Mouse (Mus musculus): ENCODE results near the gene Bsg. TPM values are rescaled to one million over a fixed set of nuclear protein-coding genes. Genes with fewer than 3 reads are reported as not detected.

Gene Bsg
- total RNA-seq, 1 experiment = 858 TPM

DNA sequence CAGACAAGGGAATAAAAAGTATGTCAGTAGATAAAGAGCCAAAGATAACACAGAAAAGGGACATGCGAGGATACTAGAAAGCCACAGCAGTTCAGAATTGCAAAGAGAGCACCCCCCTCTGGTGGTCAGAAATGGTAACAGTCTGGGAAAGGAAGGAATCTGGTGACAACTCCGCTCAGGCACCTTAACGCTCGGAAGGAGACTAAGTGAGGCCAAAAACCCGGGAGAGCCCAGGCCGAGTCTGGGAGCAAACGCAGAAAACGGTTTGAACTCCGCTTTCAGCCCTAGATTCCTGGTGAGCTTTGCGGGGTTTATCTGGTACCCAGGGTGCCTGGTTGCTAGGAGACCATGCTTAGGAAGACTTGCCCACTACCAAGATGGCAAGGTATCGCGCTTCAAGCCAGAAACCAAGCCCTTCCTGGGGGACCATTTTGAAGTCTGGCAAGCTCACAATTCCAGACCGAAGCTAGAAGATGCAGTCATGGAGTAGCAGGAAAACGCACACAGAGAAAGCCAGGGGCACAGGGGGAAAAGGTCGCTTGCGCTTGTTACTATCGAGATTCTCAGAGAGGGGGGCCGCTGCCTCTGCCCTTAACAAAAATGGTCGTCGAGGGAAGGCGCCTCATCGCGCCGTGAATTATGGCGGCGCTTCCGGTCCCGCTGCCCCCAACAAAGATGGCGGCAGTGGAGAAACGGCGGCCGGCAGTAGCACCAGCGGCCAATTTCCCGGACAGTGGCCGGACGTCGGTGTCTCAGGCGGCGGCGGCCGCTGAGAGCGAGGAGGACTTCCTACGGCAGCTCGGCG lies 35.3 kb upstream of the Bsg start, which contains the start of gene Tpgs1:
TSS of gene Tpgs1 (plus strand) at position 599 of the 805 bp plus-strand sequence.
- Histone ChIP-seq H3K9me3 (ENCODE audit: control insufficient read depth, insufficient read depth, low read depth, low read length) (no peaks in the 10 kb centered on the region), H3K27ac (ENCODE audit: insufficient read depth, low read depth, low read length, poor library complexity, severe bottlenecking) (peak within 1 kb of the TSS; percentile 85), H3K4me1 (ENCODE audit: control insufficient read depth in 2 of 2, insufficient read depth in 2 of 2, low read length in 2 of 2, poor library complexity in 1 of 2) (peaks cover 5 to 25% of the 10 kb centered on the region in 2 experiments; a peak in 3 of 4 replicates), H3K4me3 (ENCODE audit: insufficient read depth in 1 of 2, low read depth in 1 of 2, low read length in 2 of 2, poor library complexity in 1 of 2, severe bottlenecking in 1 of 2) (peak within 1 kb of the TSS; percentile 79 to 82), H3K36me3 (ENCODE audit: control insufficient read depth, insufficient read depth, low read length, poor library complexity, severe bottlenecking) (no peaks in the 10 kb centered on the region), H3K9ac (ENCODE audit: insufficient read depth, low read depth, low read length, poor library complexity, severe bottlenecking) (peak within 1 kb of the TSS; percentile 90)
- peak; percentile 88 for DNase-seq (ENCODE audit: low read depth, low spot score)
- TF ChIP-seq ZC3H11A (IDR thresholded peaks at IDR 0.05; ENCODE audit: borderline replicate concordance, low read depth, low read length) (peak; percentile 29; the same call in 1 of the 2 replicates), CHD2 (IDR thresholded peaks at IDR 0.05; ENCODE audit: low read depth, low read length) (no peak), HCFC1 (IDR thresholded peaks at IDR 0.05; ENCODE audit: borderline replicate concordance, insufficient read depth, low read length) (peak; percentile 90)
- in situ Hi-C loops (cut with MboI; ENCODE audit: low sequenced_read_pairs in 2 of 2, unreplicated experiment in 2 of 2) = no loop called here

DNA sequence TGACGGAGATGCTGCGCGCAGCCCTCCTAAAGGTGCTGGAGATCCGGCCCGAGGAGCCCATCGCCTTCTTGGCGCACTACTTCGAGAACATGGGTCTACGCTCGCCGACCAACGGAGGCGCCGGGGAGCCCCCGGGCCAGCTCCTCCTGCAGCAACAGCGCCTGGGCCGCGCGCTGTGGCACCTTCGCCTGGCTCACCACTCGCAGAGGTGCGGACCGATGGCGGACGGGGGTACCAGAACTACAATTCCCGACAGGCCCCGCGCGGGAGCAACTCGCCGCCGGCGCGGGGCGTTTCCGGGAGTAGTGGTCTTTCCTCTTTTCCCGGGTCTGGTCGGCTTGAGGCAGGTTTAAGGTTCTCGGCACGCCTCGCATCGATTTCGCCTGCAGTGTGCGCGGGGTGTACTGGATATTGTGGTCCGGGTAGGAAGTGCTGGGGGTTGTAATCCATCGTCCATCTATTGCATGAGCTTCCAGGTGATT lies 34.7 kb upstream of the Bsg start:
- Histone ChIP-seq H3K9me3 (ENCODE audit: control insufficient read depth, insufficient read depth, low read depth, low read length) (no peaks in the 10 kb centered on the region), H3K36me3 (ENCODE audit: control insufficient read depth, insufficient read depth, low read length, poor library complexity, severe bottlenecking) (no peaks in the 10 kb centered on the region), H3K27ac (ENCODE audit: insufficient read depth, low read depth, low read length, poor library complexity, severe bottlenecking) (peak overlapping the region; percentile 84), H3K4me1 (ENCODE audit: control insufficient read depth in 2 of 2, insufficient read depth in 2 of 2, low read length in 2 of 2, poor library complexity in 1 of 2) (peaks cover 3 to 22% of the 10 kb centered on the region in 2 experiments; a peak in 3 of 4 replicates), H3K9ac (ENCODE audit: insufficient read depth, low read depth, low read length, poor library complexity, severe bottlenecking) (peak overlapping the region; percentile 90), H3K4me3 (ENCODE audit: insufficient read depth in 1 of 2, low read depth in 1 of 2, low read length in 2 of 2, poor library complexity in 1 of 2, severe bottlenecking in 1 of 2) (peak overlapping the region; percentile 79 to 82)
- DNase-seq (ENCODE audit: low read depth, low spot score) = peak; percentile 77
- in situ Hi-C loops (cut with MboI; ENCODE audit: low sequenced_read_pairs in 2 of 2, unreplicated experiment in 2 of 2) = no loop called here
- TF ChIP-seq ZNF384 (IDR thresholded peaks at IDR 0.05; ENCODE audit: low read depth, low read length) (no peak), HCFC1 (IDR thresholded peaks at IDR 0.05; ENCODE audit: borderline replicate concordance, insufficient read depth, low read length) (peak; percentile 88)

DNA sequence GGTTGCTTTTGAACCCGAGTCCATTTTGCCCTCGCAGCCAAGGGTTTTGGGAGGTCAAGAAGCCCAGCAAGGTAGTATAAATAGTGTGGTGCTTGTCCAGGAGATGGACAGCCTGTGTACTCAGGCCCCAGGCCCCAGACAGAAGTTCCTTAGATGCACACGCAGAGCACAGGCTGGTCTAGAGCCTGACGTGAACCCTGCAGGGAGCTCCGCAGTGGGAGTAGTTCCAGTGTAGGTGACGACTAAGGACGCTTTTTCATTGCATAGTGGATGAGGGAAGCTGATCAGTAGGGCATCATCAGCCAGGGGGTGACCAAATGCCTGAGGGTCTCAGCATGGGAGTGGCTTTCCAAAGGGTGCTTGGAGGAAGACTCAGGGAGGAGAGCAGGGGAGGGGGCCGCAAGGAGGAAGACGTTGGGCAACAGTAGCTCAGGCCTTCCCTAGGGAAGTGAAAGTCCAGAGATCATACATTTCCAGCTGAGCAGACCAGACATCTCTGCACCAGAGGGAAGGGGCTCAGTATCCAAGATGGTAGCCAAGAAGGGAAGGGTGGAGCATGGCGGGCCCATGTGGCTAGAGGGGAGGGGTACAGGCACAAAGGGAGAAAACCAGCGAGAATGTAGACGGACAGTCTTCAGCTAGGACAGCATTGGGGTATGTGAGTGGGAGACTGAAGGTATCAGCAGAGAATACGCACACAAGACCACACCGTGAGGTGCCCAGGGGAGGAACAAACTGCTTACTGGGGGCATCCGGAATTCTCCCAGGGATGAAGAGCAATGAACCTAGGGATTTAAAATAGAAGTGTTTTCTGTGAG lies 34.0 kb upstream of the Bsg start:
- Histone ChIP-seq H3K9me3 (ENCODE audit: control insufficient read depth, insufficient read depth, low read depth, low read length) (no peaks in the 10 kb centered on the region), H3K4me3 (ENCODE audit: insufficient read depth in 1 of 2, low read depth in 1 of 2, low read length in 2 of 2, poor library complexity in 1 of 2, severe bottlenecking in 1 of 2) (peak overlapping the region; percentile 79 to 82), H3K36me3 (ENCODE audit: control insufficient read depth, insufficient read depth, low read length, poor library complexity, severe bottlenecking) (no peaks in the 10 kb centered on the region), H3K4me1 (ENCODE audit: control insufficient read depth in 2 of 2, insufficient read depth in 2 of 2, low read length in 2 of 2, poor library complexity in 1 of 2) (peaks cover 3 to 17% of the 10 kb centered on the region in 2 experiments; a peak in 3 of 4 replicates), H3K27ac (ENCODE audit: insufficient read depth, low read depth, low read length, poor library complexity, severe bottlenecking) (peak overlapping the region; percentile 84), H3K9ac (ENCODE audit: insufficient read depth, low read depth, low read length, poor library complexity, severe bottlenecking) (peak overlapping the region; percentile 90)
- in situ Hi-C loops (cut with MboI; ENCODE audit: low sequenced_read_pairs in 2 of 2, unreplicated experiment in 2 of 2) = no loop called here
- TF ChIP-seq CHD2 (IDR thresholded peaks at IDR 0.05; ENCODE audit: low read depth, low read length) = no peak
- no peak for TF ChIP-seq ZNF384 (IDR thresholded peaks at IDR 0.05; ENCODE audit: low read depth, low read length)
- no peak for TF ChIP-seq HCFC1 (IDR thresholded peaks at IDR 0.05; ENCODE audit: borderline replicate concordance, insufficient read depth, low read length)
- no peak for TF ChIP-seq MAFK (IDR thresholded peaks at IDR 0.05; ENCODE audit: insufficient read depth, low read depth, low read length)
- TF ChIP-seq ZC3H11A (IDR thresholded peaks at IDR 0.05; ENCODE audit: borderline replicate concordance, low read depth, low read length) = no peak
- no peak for DNase-seq (ENCODE audit: low read depth, low spot score)

DNA sequence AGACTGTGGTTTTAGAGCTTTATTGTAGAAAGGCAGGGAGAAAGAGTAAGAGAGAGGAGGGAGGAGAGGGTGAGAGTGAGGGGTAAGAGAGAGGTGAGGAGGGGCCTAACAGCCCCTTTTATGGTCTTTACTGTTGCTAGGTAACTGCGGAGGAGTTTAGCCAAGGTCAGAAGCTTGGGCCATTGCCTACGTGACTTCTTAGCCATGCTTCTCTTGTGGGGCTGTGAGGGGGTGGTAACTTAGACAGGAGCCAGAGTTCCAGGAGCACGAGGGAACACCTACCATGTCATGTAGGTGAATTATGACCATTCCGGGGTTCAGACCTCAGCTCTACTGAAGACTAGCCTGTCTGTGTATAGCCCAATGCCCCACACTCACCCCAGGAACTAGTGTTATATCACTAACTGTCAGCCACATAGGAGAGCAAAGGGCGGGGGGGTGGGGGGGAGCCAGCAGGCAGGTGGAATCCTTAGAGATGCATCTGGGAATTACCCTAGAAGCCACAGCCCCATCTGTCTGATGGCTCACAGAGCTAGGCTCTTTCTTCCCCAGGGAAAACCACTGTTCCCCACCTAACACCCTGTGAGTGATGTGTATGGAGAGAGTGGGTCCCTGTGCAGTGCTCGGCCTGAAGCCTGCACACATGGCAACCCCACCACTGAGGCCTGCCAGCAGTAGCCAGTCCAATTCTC lies 32.7 kb upstream of the Bsg start:
- peak overlapping the region; percentile 79 to 82 for H3K4me3 ChIP-seq (ENCODE audit: insufficient read depth in 1 of 2, low read depth in 1 of 2, low read length in 2 of 2, poor library complexity in 1 of 2, severe bottlenecking in 1 of 2)
- H3K9me3 ChIP-seq (ENCODE audit: control insufficient read depth, insufficient read depth, low read depth, low read length) = no peaks in the 10 kb centered on the region
- TF ChIP-seq ZC3H11A (IDR thresholded peaks at IDR 0.05; ENCODE audit: borderline replicate concordance, low read depth, low read length) (no peak), ZNF384 (IDR thresholded peaks at IDR 0.05; ENCODE audit: low read depth, low read length) (no peak), MAFK (IDR thresholded peaks at IDR 0.05; ENCODE audit: insufficient read depth, low read depth, low read length) (no peak), CHD2 (IDR thresholded peaks at IDR 0.05; ENCODE audit: low read depth, low read length) (no peak), HCFC1 (IDR thresholded peaks at IDR 0.05; ENCODE audit: borderline replicate concordance, insufficient read depth, low read length) (no peak)
- H3K27ac ChIP-seq (ENCODE audit: insufficient read depth, low read depth, low read length, poor library complexity, severe bottlenecking) = peak overlapping the region; percentile 84
- H3K36me3 ChIP-seq (ENCODE audit: control insufficient read depth, insufficient read depth, low read length, poor library complexity, severe bottlenecking) = no peaks in the 10 kb centered on the region
- in situ Hi-C loops (cut with MboI; ENCODE audit: low sequenced_read_pairs in 2 of 2, unreplicated experiment in 2 of 2) = no loop called here
- DNase-seq (ENCODE audit: low read depth, low spot score) = no peak
- peak overlapping the region; percentile 90 for H3K9ac ChIP-seq (ENCODE audit: insufficient read depth, low read depth, low read length, poor library complexity, severe bottlenecking)
- peaks cover 8 to 25% of the 10 kb centered on the region in 2 experiments; a peak in 3 of 4 replicates for H3K4me1 ChIP-seq (ENCODE audit: control insufficient read depth in 2 of 2, insufficient read depth in 2 of 2, low read length in 2 of 2, poor library complexity in 1 of 2)
